Mouse (Mus musculus): ENCODE data around the gene Pheta2. TPM values are rescaled to one million over a fixed set of nuclear protein-coding genes. Genes with fewer than 3 reads are reported as not detected.

Pheta2 gene
- polyA plus RNA-seq, 1 experiment from 2014 or later, result 12.0 TPM

GRCm38 (mm10) chr15:82345820-82346470, 7.2 kb downstream of the Pheta2 start:
- H3K4me2 ChIP-seq, result peak overlapping the region; percentile 76
- no peaks in the 10 kb centered on the region for H3K9me3 ChIP-seq (replicated peaks)
- no peaks in the 10 kb centered on the region for H3K27me3 ChIP-seq
- H3K27ac ChIP-seq, result peak overlapping the region; percentile 95
- H3K4me3 ChIP-seq (replicated peaks), result peak overlapping the region; percentile 84
- ATAC-seq (replicated peaks; ENCODE audit: low FRiP score), result peak; percentile 98
- peaks cover 38% of the 10 kb centered on the region for H3K4me1 ChIP-seq
- peaks cover 33% of the 10 kb centered on the region for H3K36me3 ChIP-seq
- WGBS, result under 1% methylated on average over 51 of the region's 51 CpGs
- peak overlapping the region; percentile 70 for H3K9ac ChIP-seq

- no peak for ATAC-seq (replicated peaks; ENCODE audit: low FRiP score)
Measured at GRCm38 (mm10) chr15:82346580-82347302, 8.0 kb downstream of the Pheta2 start.

GRCm38 (mm10) chr15:82347303-82347676, 8.5 kb downstream of the Pheta2 start:
- H3K36me3 ChIP-seq, result peaks cover 38% of the 10 kb centered on the region
- peak overlapping the region; percentile 76 for H3K4me2 ChIP-seq
- 74% methylated on average over 4 of the region's 4 CpGs for WGBS
- H3K27ac ChIP-seq, result peak overlapping the region; percentile 95
- 0 out of 2 replicates have a peak overlapping the region, but pooled peaks have one; percentile 21 for H3K9ac ChIP-seq
- ATAC-seq (replicated peaks; ENCODE audit: low FRiP score), result no peak
- no peaks in the 10 kb centered on the region for H3K27me3 ChIP-seq
- H3K4me1 ChIP-seq, result peaks cover 34% of the 10 kb centered on the region
- H3K9me3 ChIP-seq (replicated peaks), result no peaks in the 10 kb centered on the region
- peak overlapping the region; percentile 84 for H3K4me3 ChIP-seq (replicated peaks)

More at GRCm38 (mm10) chr15:82346580-82347302, 8.0 kb downstream of the Pheta2 start:
- peak overlapping the region; percentile 76 for H3K4me2 ChIP-seq
- 42% methylated on average over 14 of the region's 14 CpGs for WGBS
- peak overlapping the region; percentile 95 for H3K27ac ChIP-seq
- H3K27me3 ChIP-seq, result no peaks in the 10 kb centered on the region
- H3K4me1 ChIP-seq, result peaks cover 34% of the 10 kb centered on the region
- H3K9me3 ChIP-seq (replicated peaks), result no peaks in the 10 kb centered on the region
- peaks cover 38% of the 10 kb centered on the region for H3K36me3 ChIP-seq
- H3K9ac ChIP-seq, result peak overlapping the region; percentile 70
- H3K4me3 ChIP-seq (replicated peaks), result peak overlapping the region; percentile 84

GRCm38 (mm10) chr15:82347852-82348251, 9.1 kb downstream of the Pheta2 start:
- ATAC-seq (replicated peaks; ENCODE audit: low FRiP score), result no peak
- Histone ChIP-seq H3K4me2 (no peak overlapping the region), H3K4me1 (peaks cover 35% of the 10 kb centered on the region), H3K27ac (0 out of 2 replicates have a peak overlapping the region, but pooled peaks have one; percentile 95), H3K36me3 (peaks cover 38% of the 10 kb centered on the region), H3K9me3 (replicated peaks) (no peaks in the 10 kb centered on the region), H3K27me3 (no peaks in the 10 kb centered on the region), H3K4me3 (replicated peaks) (no peak overlapping the region; the same call in 1 of the 2 replicates), H3K9ac (no peak overlapping the region)
- 93% methylated on average over 12 of the region's 12 CpGs for WGBS

GRCm38 (mm10) chr15:82348258-82348998, 9.7 kb downstream of the Pheta2 start:
- H3K27ac ChIP-seq, result no peak overlapping the region
- H3K9ac ChIP-seq, result no peak overlapping the region; the same call in 1 of the 2 replicates
- 88% methylated on average over 8 of the region's 8 CpGs for WGBS

GRCm38 (mm10) chr15:82348999-82349341, 10.2 kb downstream of the Pheta2 start:
- no peak for ATAC-seq (replicated peaks; ENCODE audit: low FRiP score)
- Histone ChIP-seq H3K9me3 (replicated peaks) (no peaks in the 10 kb centered on the region), H3K4me1 (peaks cover 35% of the 10 kb centered on the region), H3K4me2 (no peak overlapping the region), H3K4me3 (replicated peaks) (no peak overlapping the region), H3K36me3 (peaks cover 38% of the 10 kb centered on the region), H3K27ac (no peak overlapping the region), H3K9ac (no peak overlapping the region), H3K27me3 (no peaks in the 10 kb centered on the region)
- WGBS, result 74% methylated on average over 2 of the region's 2 CpGs

More at GRCm38 (mm10) chr15:82348258-82348998, 9.7 kb downstream of the Pheta2 start:
- no peak for ATAC-seq (replicated peaks; ENCODE audit: low FRiP score)
- peaks cover 38% of the 10 kb centered on the region for H3K36me3 ChIP-seq
- no peaks in the 10 kb centered on the region for H3K27me3 ChIP-seq
- no peak overlapping the region for H3K4me3 ChIP-seq (replicated peaks)
- H3K4me2 ChIP-seq, result no peak overlapping the region
- H3K9me3 ChIP-seq (replicated peaks), result no peaks in the 10 kb centered on the region
- peaks cover 39% of the 10 kb centered on the region for H3K4me1 ChIP-seq

GRCm38 (mm10) chr15:82350349-82350748, 11.6 kb downstream of the Pheta2 start:
- H3K4me2 ChIP-seq, result no peak overlapping the region
- H3K27ac ChIP-seq, result peak overlapping the region; percentile 42

GRCm38 (mm10) chr15:82351480-82351879, 12.7 kb downstream of the Pheta2 start:
- H3K27ac ChIP-seq, result no peak overlapping the region
- 0 out of 2 replicates have a peak overlapping the region, but pooled peaks have one; percentile 85 for H3K4me2 ChIP-seq

More at GRCm38 (mm10) chr15:82350349-82350748, 11.6 kb downstream of the Pheta2 start:
- H3K27me3 ChIP-seq, result no peaks in the 10 kb centered on the region
- no peak overlapping the region for H3K4me3 ChIP-seq (replicated peaks)
- peaks cover 38% of the 10 kb centered on the region for H3K36me3 ChIP-seq
- WGBS, result 89% methylated on average over 4 of the region's 4 CpGs
- peaks cover 40% of the 10 kb centered on the region for H3K4me1 ChIP-seq
- H3K9ac ChIP-seq, result no peak overlapping the region
- no peak for ATAC-seq (replicated peaks; ENCODE audit: low FRiP score)
- no peaks in the 10 kb centered on the region for H3K9me3 ChIP-seq (replicated peaks)

GRCm38 (mm10) chr15:82353078-82353744, 14.5 kb downstream of the Pheta2 start:
- H3K9ac ChIP-seq, result peak overlapping the region; percentile 99
- peak overlapping the region; percentile 93 for H3K4me3 ChIP-seq (replicated peaks)
- peak overlapping the region; percentile 94 for H3K27ac ChIP-seq
- H3K4me1 ChIP-seq, result peaks cover 26% of the 10 kb centered on the region
- ATAC-seq (replicated peaks; ENCODE audit: low FRiP score), result no peak
- peaks cover 33% of the 10 kb centered on the region for H3K36me3 ChIP-seq
- no peaks in the 10 kb centered on the region for H3K9me3 ChIP-seq (replicated peaks)
- peak overlapping the region; percentile 85 for H3K4me2 ChIP-seq
- WGBS, result 23% methylated on average over 14 of the region's 14 CpGs
- no peaks in the 10 kb centered on the region for H3K27me3 ChIP-seq

More at GRCm38 (mm10) chr15:82351480-82351879, 12.7 kb downstream of the Pheta2 start:
- H3K4me1 ChIP-seq, result peaks cover 40% of the 10 kb centered on the region
- H3K27me3 ChIP-seq, result no peaks in the 10 kb centered on the region
- H3K4me3 ChIP-seq (replicated peaks), result no peak overlapping the region
- 83% methylated on average over 3 of the region's 3 CpGs for WGBS
- H3K36me3 ChIP-seq, result peaks cover 38% of the 10 kb centered on the region
- H3K9ac ChIP-seq, result no peak overlapping the region
- H3K9me3 ChIP-seq (replicated peaks), result no peaks in the 10 kb centered on the region
- ATAC-seq (replicated peaks; ENCODE audit: low FRiP score), result no peak

GRCm38 (mm10) chr15:82353745-82354113, 15.0 kb downstream of the Pheta2 start:
- Histone ChIP-seq H3K27ac (peak overlapping the region; percentile 94), H3K27me3 (no peaks in the 10 kb centered on the region), H3K4me3 (replicated peaks) (peak overlapping the region; percentile 93), H3K9ac (peak overlapping the region; percentile 99), H3K9me3 (replicated peaks) (no peaks in the 10 kb centered on the region), H3K36me3 (peaks cover 27% of the 10 kb centered on the region), H3K4me1 (peaks cover 30% of the 10 kb centered on the region), H3K4me2 (peak overlapping the region; percentile 85)
- WGBS, result under 1% methylated on average over 23 of the region's 23 CpGs
- peak; percentile 52 for ATAC-seq (replicated peaks; ENCODE audit: low FRiP score)

GRCm38 (mm10) chr15:82354126-82354945, 15.6 kb downstream of the Pheta2 start, which contains the start of gene Ndufa6:
Ndufa6 (minus strand) TSS chr15:82354322.
- Histone ChIP-seq H3K9ac (peak within 1 kb of the TSS; percentile 99), H3K27me3 (no peaks in the 10 kb centered on the region), H3K9me3 (replicated peaks) (no peaks in the 10 kb centered on the region), H3K4me3 (replicated peaks) (peak within 1 kb of the TSS; percentile 93), H3K4me1 (peaks cover 35% of the 10 kb centered on the region), H3K4me2 (peak within 1 kb of the TSS; percentile 85), H3K27ac (peak within 1 kb of the TSS; percentile 94), H3K36me3 (peaks cover 21% of the 10 kb centered on the region)
- 2% methylated on average over 57 of the region's 57 CpGs for WGBS
- ATAC-seq (replicated peaks; ENCODE audit: low FRiP score), result peak; percentile 99

Data from kidney, embryonic 15.5 days (tissue).